Mouse (Mus musculus): ENCODE measurements around the gene Aunip.

GRCm38 (mm10) chr4:134563624-134564023, 52.8 kb downstream of the Aunip start:
- TF ChIP-seq CTCF (IDR thresholded peaks at IDR 0.05; ENCODE audit: low read depth) (no peak), EP300 (IDR thresholded peaks at IDR 0.05; ENCODE audit: low read depth) (no peak)
